Mouse (Mus musculus): ENCODE measurements around the gene Rhox3f.
"Not testable (repeated sequence)": the region's sequence is repeated elsewhere in the genome, so short reads cannot be mapped to it uniquely, and the experiment has no call there.

The Rhox3f gene
- long read RNA-seq, experiment 1 = 0 reads
- long read RNA-seq, experiment 2 = 0 reads

GRCm38 (mm10) chrX:37580692-37581091 lies at the start of gene Rhox3f:
Gene Rhox3f (plus strand): TSS chrX:37580992.
- intact Hi-C loops (cut with DNase I) = not testable (repeated sequence)

GRCm38 (mm10) chrX:37541719-37542118 lies 39.1 kb upstream of the Rhox3f start, which contains the start of gene Rhox3e:
Gene Rhox3e (plus strand): TSS chrX:37542019.
- intact Hi-C loops (cut with DNase I) = not testable (repeated sequence)

DNA sequence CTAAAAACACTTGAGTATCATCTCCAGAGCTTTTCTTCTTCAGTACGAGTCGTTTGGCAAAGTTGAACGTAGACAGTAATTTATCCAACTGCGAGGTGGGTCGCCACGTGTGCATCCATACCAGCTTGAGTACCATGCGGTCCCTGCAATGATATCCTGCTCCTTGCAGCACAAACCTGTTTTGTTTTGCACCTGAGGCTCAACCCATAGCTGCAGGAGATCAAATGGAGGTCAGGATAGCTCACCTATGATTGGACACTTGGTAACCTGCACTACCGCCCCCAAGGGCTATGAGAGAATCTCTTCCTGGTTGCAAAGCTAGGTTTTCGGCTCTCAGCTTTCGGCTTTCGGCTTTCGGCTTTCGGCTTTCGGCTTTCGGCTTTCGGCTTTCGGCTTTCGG lies 23.7 kb upstream of the Rhox3f start, which contains the start of gene Rhox4e:
Gene Rhox4e, plus strand, starts transcription at position 301 of the 400 bp plus-strand sequence.
- intact Hi-C loops (cut with DNase I) = not testable (repeated sequence)

- intact Hi-C loops (cut with DNase I) = not testable (repeated sequence)
Observed at GRCm38 (mm10) chrX:37571105-37571504, 9.7 kb upstream of the Rhox3f start, which contains the start of gene Rhox2f. Gene Rhox2f (plus strand): TSS chrX:37571405.

GRCm38 (mm10) chrX:37572638-37573037 lies 8.2 kb upstream of the Rhox3f start:
- intact Hi-C loops (cut with DNase I) = not testable (repeated sequence)

DNA sequence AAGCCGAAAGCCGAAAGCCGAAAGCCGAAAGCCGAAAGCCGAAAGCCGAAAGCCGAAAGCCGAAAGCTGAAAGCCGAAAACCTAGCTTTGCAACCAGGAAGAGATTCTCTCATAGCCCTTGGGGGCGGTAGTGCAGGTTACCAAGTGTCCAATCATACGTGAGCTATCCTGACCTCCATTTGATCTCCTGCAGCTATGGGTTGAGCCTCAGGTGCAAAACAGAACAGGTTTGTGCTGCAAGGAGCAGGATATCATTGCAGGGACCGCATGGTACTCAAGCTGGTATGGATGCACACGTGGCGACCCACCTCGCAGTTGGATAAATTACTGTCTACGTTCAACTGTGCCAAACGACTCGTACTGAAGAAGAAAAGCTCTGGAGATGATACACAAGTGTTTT lies 26.8 kb downstream of the Rhox3f start, which contains the start of gene Rhox4f:
Gene Rhox4f, minus strand, starts transcription at position 101 of the 400 bp plus-strand sequence.
- intact Hi-C loops (cut with DNase I) = not testable (repeated sequence)

GRCm38 (mm10) chrX:37628512-37628911 lies 47.7 kb downstream of the Rhox3f start, which contains the start of gene Rhox3g:
Gene Rhox3g (minus strand): TSS chrX:37628612.
- intact Hi-C loops (cut with DNase I) = not testable (repeated sequence)

All from adrenal gland (tissue).